Mouse (Mus musculus) kidney, adult 2 months (tissue): ENCODE results near the gene Mypn.

Experiments used
- CTCF ChIP-seq: fragments of 200-500 bp; conservative IDR thresholded peaks from 2 replicates; pipeline ENCODE4 v1.5.1; 2011; ENCODE audit warnings: low read depth, mild to moderate bottlenecking, control low read depth, low read length, moderate library complexity, mixed read lengths; ENCODE audit not compliant: insufficient read depth, insufficient read length
- POLR2A ChIP-seq: fragments of 200-500 bp; IDR thresholded peaks from one replicate; pipeline ENCODE4 v1.6.1; 2011; ENCODE audit warnings: low read depth, low read length, control low read depth

DNA sequence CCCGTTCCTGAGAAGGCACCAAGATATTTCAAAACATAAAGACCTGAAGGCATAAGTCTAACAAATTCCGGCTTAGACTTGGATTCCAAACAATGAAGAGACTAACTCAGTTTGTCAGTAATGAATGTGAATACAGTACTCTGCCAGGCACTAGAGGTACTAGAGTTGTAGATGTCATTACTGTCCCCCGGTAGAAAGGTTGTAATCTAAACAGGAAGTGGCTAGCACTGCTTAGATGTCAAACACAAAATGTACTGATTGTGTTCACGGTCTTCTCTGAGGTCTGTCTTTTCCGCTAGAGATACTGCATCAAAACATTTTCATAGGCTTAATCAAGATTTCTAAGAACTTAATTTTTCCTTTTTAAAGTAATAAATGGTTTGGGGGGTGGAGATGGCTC, 27.9 kb upstream of the Mypn start:
- no peak for TF ChIP-seq POLR2A
- no peak for TF ChIP-seq CTCF
